Mouse (Mus musculus): Measurements from ENCODE around the gene Flot2.

GRCm38 (mm10) chr11:78030600-78030999 is 7.1 kb upstream of the Flot2 start:
- TF ChIP-seq EP300 (IDR thresholded peaks at IDR 0.05; ENCODE audit: low read depth) = no peak
- TF ChIP-seq CTCF (IDR thresholded peaks at IDR 0.05; ENCODE audit: low read depth) = no peak

Data from liver, postnatal 0 days (tissue).